Mouse (Mus musculus): ENCODE data around the gene Nfkbia. TPM values are rescaled to one million over a fixed set of nuclear protein-coding genes. Genes with fewer than 3 reads are reported as not detected.

The Nfkbia gene
- polyA plus RNA-seq, 1 experiment from 2014 or later, result 81.0 TPM

- 51% methylated on average over 15 of the region's 15 CpGs for WGBS
- no peaks in the 10 kb centered on the region for H3K4me1 ChIP-seq (ENCODE audit: insufficient read depth)
- ATAC-seq (ENCODE audit: insufficient read depth) (no peak), DNase-seq (peak; percentile 54)
- H3K4me2 ChIP-seq, result no peak overlapping the region
- no peaks in the 10 kb centered on the region for H3K36me3 ChIP-seq (ENCODE audit: insufficient read depth)
- H3K27me3 ChIP-seq (ENCODE audit: insufficient read depth, low read length), result no peaks in the 10 kb centered on the region
- no peak overlapping the region for H3K27ac ChIP-seq (ENCODE audit: low read depth)
- no peak overlapping the region for H3K4me3 ChIP-seq (ENCODE audit: low read depth, low read length)
- H3K9ac ChIP-seq, result no peak overlapping the region
- H3K9me3 ChIP-seq (ENCODE audit: low read depth, low read length), result no peaks in the 10 kb centered on the region
- peak; percentile 75 for TF ChIP-seq CTCF (IDR thresholded peaks at IDR 0.05; ENCODE audit: low read depth)
Observed at GRCm38 (mm10) chr12:55518061-55518738, 25.8 kb upstream of the Nfkbia start.

GRCm38 (mm10) chr12:55508817-55509216 is 16.4 kb upstream of the Nfkbia start:
- Histone ChIP-seq H3K9me3 (ENCODE audit: low read depth, low read length) (no peaks in the 10 kb centered on the region), H3K4me1 (ENCODE audit: insufficient read depth) (no peaks in the 10 kb centered on the region), H3K27me3 (ENCODE audit: insufficient read depth, low read length) (no peaks in the 10 kb centered on the region), H3K4me2 (no peak overlapping the region), H3K36me3 (ENCODE audit: insufficient read depth) (no peaks in the 10 kb centered on the region), H3K9ac (no peak overlapping the region), H3K27ac (ENCODE audit: low read depth) (no peak overlapping the region), H3K4me3 (ENCODE audit: low read depth, low read length) (no peak overlapping the region)
- TF ChIP-seq CTCF (IDR thresholded peaks at IDR 0.05; ENCODE audit: low read depth), result no peak
- ATAC-seq (ENCODE audit: insufficient read depth) (no peak), DNase-seq (no peak)
- 88% methylated on average over 5 of the region's 5 CpGs for WGBS

GRCm38 (mm10) chr12:55507332-55507935 is 15.0 kb upstream of the Nfkbia start:
- H3K9ac ChIP-seq, result no peak overlapping the region
- no peak overlapping the region for H3K4me3 ChIP-seq (ENCODE audit: low read depth, low read length)
- no peak overlapping the region for H3K4me2 ChIP-seq
- ATAC-seq (ENCODE audit: insufficient read depth), result no peak; the same call in 1 of the 2 replicates
- WGBS, result 77% methylated on average over 17 of the region's 17 CpGs
- DNase-seq, result no peak
- TF ChIP-seq CTCF (IDR thresholded peaks at IDR 0.05; ENCODE audit: low read depth), result no peak
- H3K36me3 ChIP-seq (ENCODE audit: insufficient read depth), result no peaks in the 10 kb centered on the region
- no peaks in the 10 kb centered on the region for H3K9me3 ChIP-seq (ENCODE audit: low read depth, low read length)
- no peaks in the 10 kb centered on the region for H3K27me3 ChIP-seq (ENCODE audit: insufficient read depth, low read length)
- no peaks in the 10 kb centered on the region for H3K4me1 ChIP-seq (ENCODE audit: insufficient read depth)
- H3K27ac ChIP-seq (ENCODE audit: low read depth), result no peak overlapping the region

GRCm38 (mm10) chr12:55506029-55506330 is 13.5 kb upstream of the Nfkbia start:
- WGBS, result 0% methylated on average over 6 of the region's 6 CpGs
- H3K27me3 ChIP-seq (ENCODE audit: insufficient read depth, low read length), result no peaks in the 10 kb centered on the region
- no peaks in the 10 kb centered on the region for H3K4me1 ChIP-seq (ENCODE audit: insufficient read depth)
- no peaks in the 10 kb centered on the region for H3K36me3 ChIP-seq (ENCODE audit: insufficient read depth)
- H3K9ac ChIP-seq, result no peak overlapping the region
- no peak overlapping the region for H3K27ac ChIP-seq (ENCODE audit: low read depth)
- peak; percentile 85 for TF ChIP-seq CTCF (IDR thresholded peaks at IDR 0.05; ENCODE audit: low read depth)
- no peak overlapping the region for H3K4me3 ChIP-seq (ENCODE audit: low read depth, low read length)
- H3K9me3 ChIP-seq (ENCODE audit: low read depth, low read length), result no peaks in the 10 kb centered on the region
- ATAC-seq (ENCODE audit: insufficient read depth) (no peak), DNase-seq (peak; percentile 95)
- no peak overlapping the region for H3K4me2 ChIP-seq

- WGBS, result 55% methylated on average over 7 of the region's 7 CpGs
- DNase-seq, result no peak
- no peak for ATAC-seq (ENCODE audit: insufficient read depth)
- Histone ChIP-seq H3K27ac (ENCODE audit: low read depth) (no peak overlapping the region), H3K4me2 (no peak overlapping the region), H3K4me1 (ENCODE audit: insufficient read depth) (no peaks in the 10 kb centered on the region), H3K27me3 (ENCODE audit: insufficient read depth, low read length) (no peaks in the 10 kb centered on the region), H3K36me3 (ENCODE audit: insufficient read depth) (no peaks in the 10 kb centered on the region), H3K9me3 (ENCODE audit: low read depth, low read length) (no peaks in the 10 kb centered on the region), H3K9ac (no peak overlapping the region), H3K4me3 (ENCODE audit: low read depth, low read length) (no peak overlapping the region)
- TF ChIP-seq CTCF (IDR thresholded peaks at IDR 0.05; ENCODE audit: low read depth), result no peak
Observed at GRCm38 (mm10) chr12:55505314-55506028, 13.0 kb upstream of the Nfkbia start.

- Histone ChIP-seq H3K36me3 (ENCODE audit: insufficient read depth) (no peaks in the 10 kb centered on the region), H3K4me2 (peak overlapping the region; percentile 34; the same call in 1 of the 2 replicates), H3K9me3 (ENCODE audit: low read depth, low read length) (no peaks in the 10 kb centered on the region), H3K9ac (0 out of 2 replicates have a peak overlapping the region, but pooled peaks have one; percentile 30), H3K27ac (ENCODE audit: low read depth) (no peak overlapping the region), H3K4me3 (ENCODE audit: low read depth, low read length) (no peak overlapping the region), H3K27me3 (ENCODE audit: insufficient read depth, low read length) (no peaks in the 10 kb centered on the region), H3K4me1 (ENCODE audit: insufficient read depth) (no peaks in the 10 kb centered on the region)
- DNase-seq, result peak; percentile 97
- ATAC-seq (ENCODE audit: insufficient read depth), result peak; percentile 80
- 2% methylated on average over 10 of the region's 10 CpGs for WGBS
- TF ChIP-seq CTCF (IDR thresholded peaks at IDR 0.05; ENCODE audit: low read depth), result peak; percentile 98
Observed at GRCm38 (mm10) chr12:55499031-55499430, 6.6 kb upstream of the Nfkbia start.

GRCm38 (mm10) chr12:55497737-55498136 is 5.3 kb upstream of the Nfkbia start:
- TF ChIP-seq CTCF (IDR thresholded peaks at IDR 0.05; ENCODE audit: low read depth), result no peak
- Histone ChIP-seq H3K36me3 (ENCODE audit: insufficient read depth) (no peaks in the 10 kb centered on the region), H3K4me3 (ENCODE audit: low read depth, low read length) (no peak overlapping the region), H3K27me3 (ENCODE audit: insufficient read depth, low read length) (no peaks in the 10 kb centered on the region), H3K4me1 (ENCODE audit: insufficient read depth) (peaks cover 7% of the 10 kb centered on the region; the same call in 1 of the 2 replicates), H3K27ac (ENCODE audit: low read depth) (no peak overlapping the region), H3K9me3 (ENCODE audit: low read depth, low read length) (no peaks in the 10 kb centered on the region), H3K9ac (no peak overlapping the region), H3K4me2 (no peak overlapping the region)
- 52% methylated on average over 8 of the region's 8 CpGs for WGBS
- ATAC-seq (ENCODE audit: insufficient read depth) (no peak), DNase-seq (no peak)

All from lung, embryonic 14.5 days (tissue).